Mouse (Mus musculus): Measurements from ENCODE around the gene 2900011O08Rik. TPM values are rescaled to one million over a fixed set of nuclear protein-coding genes. Genes with fewer than 3 reads are reported as not detected.
A peak's percentile ranks its signal among the peaks of the same experiment; 100 is the strongest.

The 2900011O08Rik gene
- polyA plus RNA-seq, 1 experiment from 2014 or later, result not detected

GRCm38 (mm10) chr16:14124709-14125108 lies 138.3 kb downstream of the 2900011O08Rik start:
- no peak overlapping the region for H3K4me2 ChIP-seq (ENCODE audit: low read depth, low read length)
- 92% methylated on average over 7 of the region's 7 CpGs for WGBS (ENCODE audit: insufficient replicate concordance)
- peaks cover 86% of the 10 kb centered on the region for H3K36me3 ChIP-seq (replicated peaks; ENCODE audit: insufficient read depth, low read length)
- H3K27me3 ChIP-seq (ENCODE audit: insufficient read depth, low read length), result no peaks in the 10 kb centered on the region
- H3K9ac ChIP-seq (replicated peaks), result no peak overlapping the region
- no peaks in the 10 kb centered on the region for H3K4me1 ChIP-seq (ENCODE audit: insufficient read depth)
- DNase-seq, result no peak
- H3K4me3 ChIP-seq (ENCODE audit: low read depth, low read length), result no peak overlapping the region
- H3K27ac ChIP-seq (ENCODE audit: low read depth), result no peak overlapping the region
- no peak for ATAC-seq
- H3K9me3 ChIP-seq (ENCODE audit: low read length), result no peaks in the 10 kb centered on the region
- TF ChIP-seq CTCF (IDR thresholded peaks at IDR 0.05; ENCODE audit: low read depth), result no peak
- no peak for TF ChIP-seq EP300 (IDR thresholded peaks at IDR 0.05; ENCODE audit: low read depth)

- H3K27me3 ChIP-seq (ENCODE audit: insufficient read depth, low read length), result no peaks in the 10 kb centered on the region
- DNase-seq (no peak), ATAC-seq (no peak)
- no peak overlapping the region for H3K9ac ChIP-seq (replicated peaks)
- no peaks in the 10 kb centered on the region for H3K9me3 ChIP-seq (ENCODE audit: low read length)
- peaks cover 88% of the 10 kb centered on the region for H3K36me3 ChIP-seq (replicated peaks; ENCODE audit: insufficient read depth, low read length)
- no peaks in the 10 kb centered on the region for H3K4me1 ChIP-seq (ENCODE audit: insufficient read depth)
- no peak for TF ChIP-seq CTCF (IDR thresholded peaks at IDR 0.05; ENCODE audit: low read depth)
- 90% methylated on average over 1 of the region's 1 CpGs for WGBS (ENCODE audit: insufficient replicate concordance)
- no peak overlapping the region for H3K4me2 ChIP-seq (ENCODE audit: low read depth, low read length)
- no peak overlapping the region for H3K4me3 ChIP-seq (ENCODE audit: low read depth, low read length)
- H3K27ac ChIP-seq (ENCODE audit: low read depth), result no peak overlapping the region
Measured at GRCm38 (mm10) chr16:14125253-14125652, 138.8 kb downstream of the 2900011O08Rik start.

GRCm38 (mm10) chr16:14128977-14129376 lies 142.6 kb downstream of the 2900011O08Rik start:
- H3K27ac ChIP-seq (ENCODE audit: low read depth), result no peak overlapping the region
- H3K27me3 ChIP-seq (ENCODE audit: insufficient read depth, low read length), result no peaks in the 10 kb centered on the region
- H3K36me3 ChIP-seq (replicated peaks; ENCODE audit: insufficient read depth, low read length), result peaks cover 85% of the 10 kb centered on the region
- ATAC-seq (no peak), DNase-seq (no peak)
- H3K4me1 ChIP-seq (ENCODE audit: insufficient read depth), result no peaks in the 10 kb centered on the region
- H3K4me3 ChIP-seq (ENCODE audit: low read depth, low read length), result no peak overlapping the region
- no peak overlapping the region for H3K4me2 ChIP-seq (ENCODE audit: low read depth, low read length)
- H3K9ac ChIP-seq (replicated peaks), result no peak overlapping the region
- TF ChIP-seq CTCF (IDR thresholded peaks at IDR 0.05; ENCODE audit: low read depth) (no peak), EP300 (IDR thresholded peaks at IDR 0.05; ENCODE audit: low read depth) (no peak)
- no peaks in the 10 kb centered on the region for H3K9me3 ChIP-seq (ENCODE audit: low read length)

GRCm38 (mm10) chr16:14130796-14131195 lies 144.4 kb downstream of the 2900011O08Rik start:
- peaks cover 77% of the 10 kb centered on the region for H3K36me3 ChIP-seq (replicated peaks; ENCODE audit: insufficient read depth, low read length)
- no peak for TF ChIP-seq CTCF (IDR thresholded peaks at IDR 0.05; ENCODE audit: low read depth)

GRCm38 (mm10) chr16:14131376-14131775 lies 145.0 kb downstream of the 2900011O08Rik start:
- 80% methylated on average over 3 of the region's 3 CpGs for WGBS (ENCODE audit: insufficient replicate concordance)

More at GRCm38 (mm10) chr16:14130796-14131195, 144.4 kb downstream of the 2900011O08Rik start:
- Histone ChIP-seq H3K9me3 (ENCODE audit: low read length) (no peaks in the 10 kb centered on the region), H3K27me3 (ENCODE audit: insufficient read depth, low read length) (no peaks in the 10 kb centered on the region), H3K9ac (replicated peaks) (no peak overlapping the region), H3K4me2 (ENCODE audit: low read depth, low read length) (no peak overlapping the region), H3K27ac (ENCODE audit: low read depth) (no peak overlapping the region), H3K4me3 (ENCODE audit: low read depth, low read length) (no peak overlapping the region), H3K4me1 (ENCODE audit: insufficient read depth) (no peaks in the 10 kb centered on the region)
- WGBS (ENCODE audit: insufficient replicate concordance), result 89% methylated on average over 7 of the region's 7 CpGs
- DNase-seq (no peak), ATAC-seq (no peak)

GRCm38 (mm10) chr16:14131838-14132237 lies 145.4 kb downstream of the 2900011O08Rik start:
- H3K4me1 ChIP-seq (ENCODE audit: insufficient read depth), result no peaks in the 10 kb centered on the region
- peaks cover 76% of the 10 kb centered on the region for H3K36me3 ChIP-seq (replicated peaks; ENCODE audit: insufficient read depth, low read length)
- H3K27ac ChIP-seq (ENCODE audit: low read depth), result peak overlapping the region; percentile 49; the same call in 1 of the 2 replicates
- H3K9me3 ChIP-seq (ENCODE audit: low read length), result no peaks in the 10 kb centered on the region
- DNase-seq (peak; percentile 51), ATAC-seq (peak; percentile 96)
- no peak overlapping the region for H3K4me2 ChIP-seq (ENCODE audit: low read depth, low read length)
- no peak overlapping the region for H3K9ac ChIP-seq (replicated peaks)
- WGBS (ENCODE audit: insufficient replicate concordance), result 59% methylated on average over 5 of the region's 5 CpGs
- 0 out of 2 replicates have a peak, but pooled peaks have one; percentile 25 for TF ChIP-seq EP300 (IDR thresholded peaks at IDR 0.05; ENCODE audit: low read depth)
- no peak for TF ChIP-seq CTCF (IDR thresholded peaks at IDR 0.05; ENCODE audit: low read depth)
- H3K4me3 ChIP-seq (ENCODE audit: low read depth, low read length), result no peak overlapping the region
- H3K27me3 ChIP-seq (ENCODE audit: insufficient read depth, low read length), result no peaks in the 10 kb centered on the region

More at GRCm38 (mm10) chr16:14131376-14131775, 145.0 kb downstream of the 2900011O08Rik start:
- no peak for TF ChIP-seq EP300 (IDR thresholded peaks at IDR 0.05; ENCODE audit: low read depth)
- TF ChIP-seq CTCF (IDR thresholded peaks at IDR 0.05; ENCODE audit: low read depth), result 0 out of 2 replicates have a peak, but pooled peaks have one; percentile 13
- no peak for DNase-seq
- Histone ChIP-seq H3K9ac (replicated peaks) (no peak overlapping the region), H3K9me3 (ENCODE audit: low read length) (no peaks in the 10 kb centered on the region), H3K4me2 (ENCODE audit: low read depth, low read length) (no peak overlapping the region), H3K4me3 (ENCODE audit: low read depth, low read length) (no peak overlapping the region), H3K27ac (ENCODE audit: low read depth) (no peak overlapping the region), H3K4me1 (ENCODE audit: insufficient read depth) (no peaks in the 10 kb centered on the region), H3K27me3 (ENCODE audit: insufficient read depth, low read length) (no peaks in the 10 kb centered on the region), H3K36me3 (replicated peaks; ENCODE audit: insufficient read depth, low read length) (peaks cover 76% of the 10 kb centered on the region)
- peak; percentile 27; the same call in 1 of the 2 replicates for ATAC-seq

- ATAC-seq (no peak), DNase-seq (no peak)
- H3K4me3 ChIP-seq (ENCODE audit: low read depth, low read length), result no peak overlapping the region
- no peak for TF ChIP-seq CTCF (IDR thresholded peaks at IDR 0.05; ENCODE audit: low read depth)
- no peak for TF ChIP-seq EP300 (IDR thresholded peaks at IDR 0.05; ENCODE audit: low read depth)
- H3K27ac ChIP-seq (ENCODE audit: low read depth), result no peak overlapping the region
- H3K27me3 ChIP-seq (ENCODE audit: insufficient read depth, low read length), result no peaks in the 10 kb centered on the region
- H3K4me2 ChIP-seq (ENCODE audit: low read depth, low read length), result no peak overlapping the region
- 41% methylated on average over 2 of the region's 2 CpGs for WGBS (ENCODE audit: insufficient replicate concordance)
- H3K9me3 ChIP-seq (ENCODE audit: low read length), result no peaks in the 10 kb centered on the region
- H3K9ac ChIP-seq (replicated peaks), result no peak overlapping the region
- peaks cover 60% of the 10 kb centered on the region for H3K36me3 ChIP-seq (replicated peaks; ENCODE audit: insufficient read depth, low read length)
- no peaks in the 10 kb centered on the region for H3K4me1 ChIP-seq (ENCODE audit: insufficient read depth)
Measured at GRCm38 (mm10) chr16:14135014-14135413, 148.6 kb downstream of the 2900011O08Rik start.
